Mouse (Mus musculus) heart, embryonic 11.5 days (tissue): ENCODE results near the gene Hist1h3i. TPM values are rescaled to one million over a fixed set of nuclear protein-coding genes. Genes with fewer than 3 reads are reported as not detected.
"Not testable (repeated sequence)": the region's sequence is repeated elsewhere in the genome, so short reads cannot be mapped to it uniquely, and the experiment has no call there.

ENCODE experiments used
- ATAC-seq: fragments of 200-750 bp; cut with Nextera tagmentation; replicated peaks from 2 replicates; pipeline ENCODE4 v1.8.0; 2017; ENCODE audit warnings: moderate library complexity; ENCODE audit not compliant: insufficient number of reproducible peaks, low FRiP score, low TSS enrichment
- H3K27ac ChIP-seq: fragments of 300-500 bp; sonication (generic); 2 replicates; pipeline ENCODE4 v1.5.1; 2014; ENCODE audit warnings: mild to moderate bottlenecking, low read depth, low read length
- H3K27me3 ChIP-seq: fragments of 300-500 bp; sonication (generic); 2 replicates; pipeline ENCODE4 v1.6.1; 2014; ENCODE audit warnings: mild to moderate bottlenecking, low read length, mixed read lengths; ENCODE audit not compliant: control insufficient read depth, insufficient read depth
- H3K36me3 ChIP-seq: fragments of 300-500 bp; sonication (generic); 2 replicates; pipeline ENCODE4 v1.6.1; 2014; ENCODE audit warnings: mild to moderate bottlenecking, low read length, moderate library complexity, mixed read lengths; ENCODE audit not compliant: control insufficient read depth, insufficient read depth
- H3K4me1 ChIP-seq: fragments of 300-500 bp; sonication (generic); 2 replicates; pipeline ENCODE4 v1.6.1; 2014; ENCODE audit warnings: low read length; ENCODE audit not compliant: control insufficient read depth, insufficient read depth
- H3K4me2 ChIP-seq: fragments of 300-500 bp; sonication (generic); 2 replicates; pipeline ENCODE4 v1.6.1; 2014; ENCODE audit warnings: mild to moderate bottlenecking, moderate library complexity
- H3K4me3 ChIP-seq: fragments of 300-500 bp; sonication (generic); 2 replicates; pipeline ENCODE4 v1.5.1; 2014; ENCODE audit warnings: low read depth, low read length
- H3K9ac ChIP-seq: fragments of 300-500 bp; sonication (generic); 2 replicates; pipeline ENCODE4 v1.6.1; 2014; ENCODE audit warnings: mild to moderate bottlenecking, low read depth, low read length, moderate library complexity
- H3K9me3 ChIP-seq: fragments of 300-500 bp; sonication (generic); replicated peaks from 2 replicates; pipeline ENCODE4 v1.6.1; 2016; ENCODE audit warnings: low read length; ENCODE audit not compliant: control insufficient read depth
- WGBS: fragments of 180-500 bp; shearing (Covaris S2); extraction: QIAGEN DNeasy Blood & Tissue Kit; methylation state at CpG from one replicate; pipeline ENCODE4 v1.1.7; 2014; ENCODE audit not compliant: insufficient replicate concordance; 5-methylcytosine and 5-hydroxymethylcytosine counted together
- polyA plus RNA-seq: library from polyadenylated mRNA; unstranded; fragments of >200 nt; fragmentation: Nextera tagmentation; extraction: Ambion mirVana; gene quantifications from 2 replicates; pipeline ENCODE4 v1.2.1, GENCODE M21; 2014

Hist1h3i gene
- polyA plus RNA-seq, 1 experiment from 2014 or later = 123 TPM

GRCm38 (mm10) chr13:21778814-21779766 lies 4.1 kb downstream of the Hist1h3i start:
- peak overlapping the region; percentile 67 for H3K4me3 ChIP-seq
- peak overlapping the region; percentile 96 for H3K27ac ChIP-seq
- no peaks in the 10 kb centered on the region for H3K36me3 ChIP-seq
- H3K4me2 ChIP-seq = peak overlapping the region; percentile 97
- peak overlapping the region; percentile 93 for H3K9ac ChIP-seq
- no peaks in the 10 kb centered on the region for H3K27me3 ChIP-seq
- 8% methylated on average over 33 of the region's 33 CpGs for WGBS
- ATAC-seq = peak; percentile 73
- no peaks in the 10 kb centered on the region for H3K9me3 ChIP-seq
- peaks cover 8% of the 10 kb centered on the region; the same call in 1 of the 2 replicates for H3K4me1 ChIP-seq

DNA sequence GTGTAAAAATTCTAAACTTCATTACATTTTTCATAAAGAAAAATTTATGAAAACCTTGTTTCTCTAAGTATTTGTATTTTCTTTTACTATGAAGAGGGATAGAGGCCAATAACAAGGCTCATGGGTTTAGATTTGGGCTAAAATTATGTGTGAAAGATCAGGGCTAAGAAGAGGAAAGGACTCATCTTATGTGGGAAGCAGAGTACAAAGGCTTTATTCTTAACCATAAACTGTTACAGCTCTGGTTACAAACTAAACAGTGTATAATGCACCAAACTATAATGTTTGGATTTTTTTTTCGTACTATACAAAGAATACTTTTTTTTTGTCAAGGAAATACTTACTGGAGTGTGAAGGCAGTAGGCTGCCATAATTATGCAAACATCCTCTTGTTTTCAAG lies 27.5 kb downstream of the Hist1h3i start:
- Histone ChIP-seq H3K27ac (peak overlapping the region; percentile 29; the same call in 1 of the 2 replicates), H3K4me2 (peak overlapping the region; percentile 52), H3K9ac (no peak overlapping the region), H3K36me3 (no peaks in the 10 kb centered on the region), H3K27me3 (no peaks in the 10 kb centered on the region), H3K9me3 (no peaks in the 10 kb centered on the region), H3K4me3 (no peak overlapping the region), H3K4me1 (peaks cover 10% of the 10 kb centered on the region)
- ATAC-seq = no peak
- 74% methylated on average over 1 of the region's 1 CpGs for WGBS

DNA sequence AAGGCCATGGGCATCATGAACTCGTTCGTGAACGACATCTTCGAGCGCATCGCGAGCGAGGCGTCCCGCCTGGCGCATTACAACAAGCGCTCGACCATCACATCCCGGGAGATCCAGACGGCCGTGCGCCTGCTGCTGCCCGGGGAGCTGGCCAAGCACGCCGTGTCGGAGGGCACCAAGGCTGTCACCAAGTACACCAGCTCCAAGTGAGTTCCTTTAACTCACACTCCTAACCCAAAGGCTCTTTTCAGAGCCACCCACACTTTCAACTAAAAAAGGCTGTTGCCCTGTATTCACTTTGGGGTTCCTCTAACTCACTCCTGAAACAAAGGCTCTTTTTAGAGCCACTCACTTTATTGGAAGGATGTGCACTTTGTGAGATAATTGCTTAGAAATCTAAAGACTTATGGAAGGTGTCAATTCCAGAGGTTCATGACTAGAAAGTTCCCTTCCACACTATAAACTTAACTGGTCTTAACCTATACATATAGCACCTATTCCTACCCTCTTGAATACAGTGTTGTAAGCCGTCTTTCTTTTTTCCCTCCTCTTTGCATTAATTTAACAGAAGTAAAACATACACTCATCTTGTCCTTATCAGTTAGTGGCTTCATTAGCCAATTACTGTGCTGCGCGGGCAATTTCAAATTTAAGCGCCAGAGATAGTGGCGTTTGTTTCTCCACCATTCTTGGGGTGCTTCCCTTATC lies 28.7 kb downstream of the Hist1h3i start:
- peak; percentile 4; the same call in 1 of the 2 replicates for ATAC-seq
- not testable (repeated sequence) for H3K27me3 ChIP-seq
- WGBS = under 1% methylated on average over 21 of the region's 26 CpGs

DNA sequence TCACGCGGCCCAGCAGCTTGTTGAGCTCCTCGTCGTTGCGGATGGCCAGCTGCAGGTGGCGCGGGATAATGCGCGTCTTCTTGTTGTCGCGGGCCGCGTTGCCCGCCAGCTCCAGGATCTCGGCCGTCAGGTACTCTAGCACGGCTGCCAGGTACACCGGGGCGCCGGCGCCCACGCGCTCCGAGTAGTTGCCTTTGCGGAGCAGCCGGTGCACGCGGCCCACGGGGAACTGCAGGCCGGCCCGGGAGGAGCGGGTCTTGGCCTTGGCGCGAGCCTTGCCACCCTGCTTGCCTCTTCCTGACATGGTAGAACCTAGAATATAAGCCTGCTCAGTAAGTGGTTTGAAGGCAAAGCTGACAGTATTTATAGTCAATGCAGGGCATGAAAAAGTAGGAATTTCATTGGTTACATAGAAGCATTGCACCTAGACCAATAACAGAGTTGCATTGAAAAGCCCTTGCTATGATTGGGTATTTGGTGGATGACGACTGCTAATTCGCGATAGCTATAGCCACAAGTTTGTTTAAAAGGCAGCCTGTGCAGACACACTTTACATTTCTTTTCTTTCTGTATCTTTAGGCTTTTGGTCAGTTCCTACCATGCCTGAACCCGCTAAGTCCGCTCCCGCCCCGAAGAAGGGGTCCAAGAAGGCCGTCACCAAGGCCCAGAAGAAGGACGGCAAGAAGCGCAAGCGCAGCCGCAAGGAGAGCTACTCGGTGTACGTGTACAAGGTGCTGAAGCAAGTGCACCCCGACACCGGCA lies 29.5 kb downstream of the Hist1h3i start, which contains the start of the genes Hist1h2ak and Hist1h2bn:
TSS of gene Hist1h2ak (minus strand) at position 304 of the 762 bp plus-strand sequence.
TSS of gene Hist1h2bn (plus strand) at position 600 of the 762 bp plus-strand sequence.
- Histone ChIP-seq H3K4me3 (peak within 1 kb of the TSS; percentile 49), H3K4me2 (peak within 1 kb of the TSS; percentile 71), H3K9ac (peak within 1 kb of the TSS; percentile 76), H3K27ac (peak within 1 kb of the TSS; percentile 90), H3K4me1 (peaks cover 13% of the 10 kb centered on the region)
- H3K9me3 ChIP-seq, H3K36me3 ChIP-seq, H3K27me3 ChIP-seq: not testable (repeated sequence)
- 0% methylated on average over 36 of the region's 50 CpGs for WGBS
- ATAC-seq = peak; percentile 88

More for the DNA sequence above, 28.7 kb downstream of the Hist1h3i start:
- Histone ChIP-seq H3K9ac (peak overlapping the region; percentile 76), H3K4me2 (peak overlapping the region; percentile 71), H3K4me3 (peak overlapping the region; percentile 49), H3K4me1 (peaks cover 12% of the 10 kb centered on the region), H3K27ac (peak overlapping the region; percentile 90)
- not testable (repeated sequence) for H3K36me3 ChIP-seq, H3K9me3 ChIP-seq

GRCm38 (mm10) chr13:21753051-21753523 lies 30.1 kb downstream of the Hist1h3i start:
- WGBS = 4% methylated on average over 10 of the region's 10 CpGs
- Histone ChIP-seq H3K36me3 (no peaks in the 10 kb centered on the region), H3K9ac (peak overlapping the region; percentile 65), H3K27me3 (no peaks in the 10 kb centered on the region), H3K4me2 (peak overlapping the region; percentile 62), H3K27ac (peak overlapping the region; percentile 85), H3K4me3 (peak overlapping the region; percentile 42), H3K4me1 (peaks cover 13% of the 10 kb centered on the region), H3K9me3 (no peaks in the 10 kb centered on the region)
- ATAC-seq = no peak; the same call in 1 of the 2 replicates

GRCm38 (mm10) chr13:21752356-21752755 lies 30.8 kb downstream of the Hist1h3i start:
- peak overlapping the region; percentile 62 for H3K4me2 ChIP-seq
- H3K9me3 ChIP-seq = no peaks in the 10 kb centered on the region
- H3K27ac ChIP-seq = peak overlapping the region; percentile 85
- H3K4me3 ChIP-seq = no peak overlapping the region
- ATAC-seq = no peak
- no peak overlapping the region for H3K9ac ChIP-seq
- H3K4me1 ChIP-seq = peaks cover 13% of the 10 kb centered on the region
- H3K36me3 ChIP-seq = no peaks in the 10 kb centered on the region
- no peaks in the 10 kb centered on the region for H3K27me3 ChIP-seq
- WGBS = 43% methylated on average over 3 of the region's 3 CpGs

DNA sequence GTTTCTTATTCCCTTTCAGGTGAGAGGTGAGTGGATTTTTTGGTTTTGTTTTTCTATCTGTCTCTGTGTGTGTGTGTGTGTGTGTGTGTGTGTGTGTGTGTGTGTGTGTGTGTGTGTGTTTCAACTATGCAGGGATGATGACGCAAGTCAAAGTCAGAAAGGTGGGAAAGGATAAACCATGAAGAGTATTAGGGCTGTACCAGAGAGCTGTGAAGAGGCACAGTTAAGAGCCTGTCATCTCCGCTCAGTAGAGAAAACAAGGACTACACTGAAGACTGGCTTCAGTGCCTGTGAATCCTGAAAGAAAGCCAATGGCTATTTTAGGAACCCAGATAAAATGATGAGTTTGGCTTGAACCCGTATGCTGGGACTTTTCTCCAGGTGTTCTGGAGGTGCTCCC lies 31.3 kb downstream of the Hist1h3i start:
- Histone ChIP-seq H3K27ac (peak overlapping the region; percentile 85), H3K4me3 (no peak overlapping the region), H3K36me3 (no peaks in the 10 kb centered on the region), H3K4me2 (peak overlapping the region; percentile 62; the same call in 1 of the 2 replicates), H3K27me3 (no peaks in the 10 kb centered on the region), H3K9me3 (no peaks in the 10 kb centered on the region), H3K9ac (peak overlapping the region; percentile 22; the same call in 1 of the 2 replicates), H3K4me1 (peaks cover 13% of the 10 kb centered on the region)
- no peak for ATAC-seq
- 39% methylated on average over 3 of the region's 3 CpGs for WGBS

- no peaks in the 10 kb centered on the region for H3K27me3 ChIP-seq
- no peak for ATAC-seq
- peaks cover 13% of the 10 kb centered on the region for H3K4me1 ChIP-seq
- no peak overlapping the region for H3K4me2 ChIP-seq
- no peaks in the 10 kb centered on the region for H3K9me3 ChIP-seq
- H3K4me3 ChIP-seq = no peak overlapping the region
- H3K27ac ChIP-seq = peak overlapping the region; percentile 85; the same call in 1 of the 2 replicates
- no peaks in the 10 kb centered on the region for H3K36me3 ChIP-seq
- H3K9ac ChIP-seq = no peak overlapping the region; the same call in 1 of the 2 replicates
Observed at GRCm38 (mm10) chr13:21751417-21751816, 31.8 kb downstream of the Hist1h3i start.
